Mouse (Mus musculus): ENCODE measurements around the gene Shisal2b.

The Shisal2b gene

DNA sequence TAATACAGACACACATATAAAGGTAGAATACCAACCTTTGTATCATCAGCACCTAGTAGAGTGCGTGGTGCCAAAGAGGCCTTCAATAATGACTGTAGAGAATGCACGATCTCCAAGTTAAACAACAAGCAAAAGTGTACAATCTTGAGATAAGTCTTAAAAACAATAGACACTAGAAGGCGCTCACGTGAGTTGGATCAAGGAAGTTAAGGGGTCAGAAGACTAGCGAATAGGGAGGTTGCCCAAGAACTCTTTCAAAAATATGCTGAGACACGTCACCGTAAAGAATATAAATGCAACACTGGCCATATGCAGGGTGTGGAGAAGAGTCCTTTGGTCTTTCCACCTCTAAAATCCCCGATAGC, 47.4 kb downstream of the Shisal2b start:
- peak; percentile 17 for DNase-seq

DNA sequence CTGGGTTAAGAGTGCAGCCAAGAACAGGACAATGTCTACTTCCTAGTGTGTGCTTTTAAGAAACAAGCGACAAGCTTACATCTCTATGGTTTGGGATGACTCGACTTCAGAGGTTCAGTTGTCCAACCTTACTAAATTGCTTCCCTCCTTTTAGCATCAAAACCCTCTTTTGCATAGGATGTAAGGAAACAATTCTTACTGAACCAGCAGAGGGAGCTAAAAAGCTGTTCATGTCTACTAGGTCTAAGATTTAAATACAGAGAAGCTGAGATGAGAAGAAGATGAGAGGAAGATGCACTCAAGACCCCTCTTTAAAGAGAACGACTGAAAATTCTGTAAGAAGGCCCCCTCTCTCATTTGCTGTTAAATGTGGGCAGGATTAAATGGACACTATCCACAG, 58.0 kb downstream of the Shisal2b start:
- peak; percentile 22 for DNase-seq

DNA sequence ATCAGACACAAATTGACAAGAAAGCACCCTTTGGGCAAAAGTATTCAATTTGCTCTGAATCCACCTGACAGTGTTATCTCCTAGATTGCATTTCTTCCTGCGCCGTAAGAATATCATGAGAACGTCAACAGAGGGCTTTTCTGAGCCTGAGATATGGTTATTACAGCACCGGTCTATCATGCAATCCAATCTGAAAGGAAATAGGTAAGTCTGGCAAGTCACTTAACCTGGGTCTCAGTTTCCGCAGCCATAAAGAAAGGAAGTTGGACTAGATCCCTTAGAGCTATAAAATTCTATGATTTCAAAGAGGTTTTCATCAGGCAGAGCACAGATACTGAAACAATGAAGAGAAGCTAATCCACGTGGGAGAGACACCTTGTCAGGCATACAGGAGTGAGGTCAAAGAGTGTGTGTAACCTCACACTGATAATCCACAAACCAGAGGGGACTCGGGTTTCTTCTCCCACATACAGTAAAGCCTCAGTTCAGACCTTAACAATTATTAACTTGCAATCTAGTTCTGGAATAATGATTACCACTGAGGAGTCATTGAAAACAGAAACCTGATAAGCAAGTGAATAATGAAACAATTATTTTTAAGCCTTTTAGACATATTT, 64.0 kb downstream of the Shisal2b start:
- DNase-seq, result no peak

DNA sequence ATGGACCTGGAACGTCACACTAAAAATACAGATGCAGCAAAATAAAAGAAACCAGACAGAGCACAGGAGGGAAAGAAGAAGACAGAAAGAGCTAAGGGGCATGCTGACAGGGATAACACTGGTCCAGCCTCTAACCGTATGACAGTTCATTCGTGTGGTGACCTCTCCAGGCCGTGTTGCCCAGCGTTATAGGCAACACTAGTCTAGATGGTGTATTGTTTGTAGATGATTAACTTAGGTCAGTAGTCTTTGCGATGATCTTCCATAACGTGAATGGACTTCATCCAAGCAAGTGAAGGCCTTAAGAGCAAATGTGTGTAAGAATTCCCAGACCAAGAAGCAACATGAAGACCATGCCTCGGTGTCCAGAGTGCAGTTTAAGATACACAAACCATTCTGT, 64.6 kb downstream of the Shisal2b start:
- no peak for DNase-seq
